Mouse (Mus musculus) cortical plate, adult 2 months (tissue): ENCODE data around the gene Pcca.

ENCODE experiments used
- CTCF ChIP-seq: fragments of 200-500 bp; IDR thresholded peaks from 2 replicates; pipeline ENCODE4 v1.5.1; 2011; ENCODE audit warnings: mild to moderate bottlenecking, control low read depth, low read length; ENCODE audit not compliant: insufficient read depth; ENCODE audit errors: extremely low read depth
- POLR2A ChIP-seq: fragments of 200-500 bp; IDR thresholded peaks from 2 replicates; pipeline ENCODE4 v1.6.1; 2011; ENCODE audit warnings: mild to moderate bottlenecking, low read length, control low read depth; ENCODE audit not compliant: insufficient read depth; ENCODE audit errors: extremely low read depth

DNA sequence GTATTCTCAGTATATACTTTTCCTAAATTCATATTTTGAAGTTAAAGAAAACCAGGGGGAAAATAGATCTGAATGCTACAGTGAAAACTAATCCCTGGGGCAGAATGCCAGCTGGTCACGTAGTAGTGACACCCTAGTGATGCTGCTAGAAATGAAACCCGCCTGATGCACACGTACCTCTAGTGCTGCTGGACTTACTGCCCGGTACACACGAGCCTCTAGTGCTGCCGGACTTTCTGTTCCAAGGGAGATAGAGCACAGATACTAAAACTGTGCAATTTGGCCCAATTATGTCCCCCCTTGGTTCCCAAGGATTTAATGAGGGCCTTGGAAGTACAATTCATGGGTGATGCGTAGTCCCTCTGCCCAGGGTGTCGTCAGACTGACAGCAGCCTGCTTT lies 340.9 kb downstream of the Pcca start:
- TF ChIP-seq CTCF (no peak), POLR2A (no peak)
